In the genomic region with DNA sequence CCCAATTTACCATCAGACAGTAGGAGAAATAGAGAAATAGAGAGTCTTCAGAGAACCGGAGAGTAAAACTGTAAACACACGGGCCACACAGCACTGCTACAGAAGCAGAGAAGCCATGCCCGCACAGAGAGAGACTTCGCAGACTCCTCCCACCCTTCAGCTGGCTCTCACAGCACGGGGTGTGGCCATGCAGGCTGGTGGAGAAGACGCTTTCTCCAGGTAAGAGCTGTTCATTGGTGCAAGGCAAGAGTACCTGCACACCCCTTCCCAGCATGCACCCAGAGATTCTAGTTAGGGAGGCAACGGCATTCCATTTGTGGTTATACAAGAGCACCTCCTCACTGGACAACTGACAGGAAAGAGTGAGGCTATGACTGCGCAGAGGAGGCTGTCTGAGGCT, we compare ENCODE assay signal across 22 mouse cellular contexts.
DNase-seq lines count a peak whose midpoint lies in the region; ATAC-seq lines count a peak whose summit lies in the region.
"Had no signal": no experiment of that assay in that cellular context is flagged by ENCODE, and none has a peak within 500 bp of the region (broad histone marks: within the 10 kb centered on the region; RNA-seq: fewer than 3 reads in every experiment).

No protein-coding gene starts in this region.

- DNase-seq in heart, adult 11 months: peak; percentile 83
- DNase-seq in heart, postnatal 10 days: no peak
- peak; percentile 29 for DNase-seq in ZHBTc4 (ENCODE audit: low read depth, low spot score)
- peak; percentile 42 to 68 for DNase-seq in lung, postnatal 4 days
- no peak for DNase-seq in midbrain, embryonic 10.5 days (ENCODE audit: low spot score)
- no peak for DNase-seq in cerebellum, postnatal 4 days (ENCODE audit: low spot score in 2 of 2)
- DNase-seq in left cerebral cortex, postnatal 36 days (ENCODE audit: low spot score in 2 of 2): no peak
- DNase-seq: adrenal gland, postnatal 36 days; cerebellum, adult 2 months; gastrocnemius, postnatal 10 days; heart, adult 2 months; heart, postnatal 4 days; liver, postnatal 0 days; thymus, adult 18-20 months; thymus, postnatal 4 days had no signal

- no peaks in the 10 kb centered on the region for H3K4me1 ChIP-seq in lung, embryonic 15.5 days
- 0 out of 2 replicates have a peak, but pooled peaks cover 4% of the 10 kb centered on the region for H3K4me1 ChIP-seq in midbrain, embryonic 10.5 days
- H3K4me1 ChIP-seq: forebrain, embryonic 12.5 days; limb, embryonic 10.5 days; midbrain, embryonic 12.5 days; neural tube, embryonic 12.5 days had no signal

- no peak overlapping the region for H3K9ac ChIP-seq in lung, embryonic 15.5 days
- H3K9ac ChIP-seq: forebrain, embryonic 12.5 days; liver, postnatal 0 days; midbrain, embryonic 12.5 days; neural tube, embryonic 12.5 days had no signal

- intact Hi-C loops in heart, postnatal 10 days (cut with DNase I): no loop called here
- intact Hi-C loops in left cerebral cortex, postnatal 36 days (cut with DNase I): no loop called here

- H3K4me3 ChIP-seq in lung, embryonic 15.5 days: no peak overlapping the region
- no peak overlapping the region for H3K4me3 ChIP-seq in midbrain, embryonic 10.5 days
- H3K4me3 ChIP-seq: forebrain, embryonic 12.5 days; heart, adult 2 months; limb, embryonic 10.5 days; midbrain, embryonic 12.5 days; neural tube, embryonic 12.5 days had no signal

- no peak overlapping the region for H3K27ac ChIP-seq in lung, embryonic 15.5 days
- no peak overlapping the region for H3K27ac ChIP-seq in midbrain, embryonic 10.5 days (replicated peaks)
- H3K27ac ChIP-seq: forebrain, embryonic 12.5 days; heart, adult 2 months; limb, embryonic 10.5 days; midbrain, embryonic 12.5 days; neural tube, embryonic 12.5 days had no signal

- 0 out of 2 replicates have a peak, but pooled peaks cover 2% of the 10 kb centered on the region for H3K36me3 ChIP-seq in lung, embryonic 15.5 days
- no peaks in the 10 kb centered on the region for H3K36me3 ChIP-seq in midbrain, embryonic 10.5 days
- H3K36me3 ChIP-seq: forebrain, embryonic 12.5 days; limb, embryonic 10.5 days; midbrain, embryonic 12.5 days; neural tube, embryonic 12.5 days had no signal

- no peaks in the 10 kb centered on the region for H3K27me3 ChIP-seq in lung, embryonic 15.5 days
- no peaks in the 10 kb centered on the region for H3K27me3 ChIP-seq in midbrain, embryonic 10.5 days (ENCODE audit: low read depth, poor library complexity, severe bottlenecking)
- H3K27me3 ChIP-seq: midbrain, embryonic 12.5 days; Patski had no signal

- H3K9me3 ChIP-seq in lung, embryonic 15.5 days: no peaks in the 10 kb centered on the region
- H3K9me3 ChIP-seq in midbrain, embryonic 10.5 days (replicated peaks): no peaks in the 10 kb centered on the region
- H3K9me3 ChIP-seq: forebrain, embryonic 12.5 days; limb, embryonic 10.5 days; midbrain, embryonic 12.5 days; neural tube, embryonic 12.5 days had no signal

- 51% methylated on average over 8 of the region's 8 CpGs for WGBS in lung, embryonic 15.5 days
- WGBS in midbrain, embryonic 10.5 days: 68% methylated on average over 8 of the region's 8 CpGs

- H3K4me2 ChIP-seq in lung, embryonic 15.5 days: no peak overlapping the region
- H3K4me2 ChIP-seq: forebrain, embryonic 12.5 days; midbrain, embryonic 12.5 days; neural tube, embryonic 12.5 days had no signal

- ATAC-seq in lung, embryonic 15.5 days (ENCODE audit: borderline replicate concordance, extremely low read depth, low FRiP score, low TSS enrichment): peak; percentile 81
- ATAC-seq: hindbrain, embryonic 16.5 days; liver, postnatal 0 days; Patski had no signal

Comparison
In these comparisons a context has a peak if more than half of its experiments do, and no peak if none do; other contexts are left out.
1. DNase-seq: peak in heart, adult 11 months (single experiment), ZHBTc4 (single experiment) and lung, postnatal 4 days (2 of 2); none in heart, postnatal 10 days (0 of 2), midbrain, embryonic 10.5 days (single experiment), cerebellum, postnatal 4 days (0 of 2) and left cerebral cortex, postnatal 36 days (0 of 2).